Mouse (Mus musculus): ENCODE results near the gene Proz.

GRCm38 (mm10) chr8:13108967-13109366 is 48.3 kb downstream of the Proz start:
- no peak for TF ChIP-seq CTCF (conservative IDR thresholded peaks at IDR 0.05; ENCODE audit: low read length)
- TF ChIP-seq NANOG (IDR thresholded peaks at IDR 0.05; ENCODE audit: borderline replicate concordance, low read length): no peak
- TF ChIP-seq POU5F1 (IDR thresholded peaks at IDR 0.05; ENCODE audit: borderline replicate concordance, low read length): no peak

Measured in E14TG2a.4 (cell line).